Mouse (Mus musculus) cerebellum, postnatal 4 days (tissue): Measurements from ENCODE around the gene Tas2r117.

ENCODE experiments used
- DNase-seq, 2 experiments: peaks; one replicate each; pipeline ENCODE4 v3.0.0; 2022; ENCODE audit warnings: low spot score in 2 of 2, mixed read lengths in 1 of 2

Tas2r117 gene

GRCm38 (mm10) chr6:132802518-132802917, at the start of gene Tas2r117:
Gene Tas2r117, plus strand, starts transcription at chr6:132802818.
- no peak for DNase-seq

GRCm38 (mm10) chr6:132754430-132754829, 48.2 kb upstream of the Tas2r117 start, which contains the start of gene Tas2r124:
Gene Tas2r124, plus strand, starts transcription at chr6:132754730.
- DNase-seq, result no peak

- DNase-seq, result no peak
Observed at GRCm38 (mm10) chr6:132761831-132762230, 40.8 kb upstream of the Tas2r117 start, which contains the start of gene Tas2r102. Gene Tas2r102, plus strand, starts transcription at chr6:132762131.

- DNase-seq, result no peak
Observed at GRCm38 (mm10) chr6:132778062-132778461, 24.6 kb upstream of the Tas2r117 start, which contains the start of gene Tas2r136. Gene Tas2r136, minus strand, starts transcription at chr6:132778162.

- DNase-seq, result no peak
Observed at GRCm38 (mm10) chr6:132795393-132795792, 7.2 kb upstream of the Tas2r117 start.

GRCm38 (mm10) chr6:132846842-132847241, 44.2 kb downstream of the Tas2r117 start, which contains the start of gene Tas2r123:
Gene Tas2r123, plus strand, starts transcription at chr6:132847142.
- DNase-seq, result no peak
